Mouse (Mus musculus): ENCODE measurements at regions not wholly inside any gene's neighbourhood (a gene's known extent, or its start where the extent isn't known, plus 50 kb on each side); places are given as distances from the start of the nearest gene placed in this dataset.

GRCm38 (mm10) chr1:42755958-42756357 is 60.4 kb downstream of the Pou3f3 start:
- no peaks in the 10 kb centered on the region for H3K36me3 ChIP-seq (ENCODE audit: control insufficient read depth, insufficient read depth, low read length)
- no peak overlapping the region for H3K27ac ChIP-seq (ENCODE audit: low read depth, low read length)
- H3K4me3 ChIP-seq (ENCODE audit: low read depth, low read length): no peak overlapping the region
- H3K9me3 ChIP-seq (ENCODE audit: control insufficient read depth, low read length): no peaks in the 10 kb centered on the region
- no peaks in the 10 kb centered on the region for H3K27me3 ChIP-seq (ENCODE audit: control insufficient read depth, insufficient read depth, low read length)
- H3K9ac ChIP-seq (ENCODE audit: low read length): no peak overlapping the region
- WGBS: 91% methylated on average over 5 of the region's 5 CpGs
- DNase-seq (ENCODE audit: low spot score): no peak
- H3K4me2 ChIP-seq (ENCODE audit: low read depth, low read length, severe bottlenecking): no peak overlapping the region
- no peak for ATAC-seq (replicated peaks; ENCODE audit: low FRiP score)
- H3K4me1 ChIP-seq (replicated peaks; ENCODE audit: control insufficient read depth, insufficient read depth, low read length): no peaks in the 10 kb centered on the region

GRCm38 (mm10) chr1:42756497-42756896 is 60.9 kb downstream of the Pou3f3 start:
- no peaks in the 10 kb centered on the region for H3K27me3 ChIP-seq (ENCODE audit: control insufficient read depth, insufficient read depth, low read length)
- H3K9ac ChIP-seq (ENCODE audit: low read length): no peak overlapping the region
- no peak overlapping the region for H3K4me2 ChIP-seq (ENCODE audit: low read depth, low read length, severe bottlenecking)
- no peaks in the 10 kb centered on the region for H3K4me1 ChIP-seq (replicated peaks; ENCODE audit: control insufficient read depth, insufficient read depth, low read length)
- ATAC-seq (replicated peaks; ENCODE audit: low FRiP score) (no peak), DNase-seq (ENCODE audit: low spot score) (no peak)
- no peaks in the 10 kb centered on the region for H3K9me3 ChIP-seq (ENCODE audit: control insufficient read depth, low read length)
- no peak overlapping the region for H3K27ac ChIP-seq (ENCODE audit: low read depth, low read length)
- no peaks in the 10 kb centered on the region for H3K36me3 ChIP-seq (ENCODE audit: control insufficient read depth, insufficient read depth, low read length)
- no peak overlapping the region for H3K4me3 ChIP-seq (ENCODE audit: low read depth, low read length)

DNA sequence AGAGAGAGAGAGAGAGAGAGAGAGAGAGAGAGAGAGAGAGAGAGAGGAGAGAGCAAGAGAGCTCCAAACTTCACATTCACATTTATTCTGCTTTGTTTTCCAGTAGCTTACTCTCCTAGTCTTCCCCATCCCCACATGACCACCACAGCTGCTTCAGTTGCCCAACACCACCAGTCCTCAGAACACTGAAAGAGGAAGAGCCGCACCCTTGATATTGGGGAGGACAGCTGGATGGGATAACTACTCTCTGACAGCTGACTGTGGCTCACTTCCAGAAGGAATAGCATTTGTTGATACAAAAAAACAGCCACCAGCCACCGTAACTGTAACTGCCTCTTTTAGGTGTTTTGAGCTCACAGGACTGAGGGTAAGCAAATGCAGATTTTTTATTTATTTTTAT is 67.9 kb downstream of the Pou3f3 start:
- DNase-seq (ENCODE audit: low spot score): no peak
- H3K4me3 ChIP-seq (ENCODE audit: low read depth, low read length): no peak overlapping the region
- H3K4me1 ChIP-seq (replicated peaks; ENCODE audit: control insufficient read depth, insufficient read depth, low read length): no peaks in the 10 kb centered on the region
- no peak overlapping the region for H3K27ac ChIP-seq (ENCODE audit: low read depth, low read length)
- H3K36me3 ChIP-seq (ENCODE audit: control insufficient read depth, insufficient read depth, low read length): no peaks in the 10 kb centered on the region
- no peak overlapping the region for H3K9ac ChIP-seq (ENCODE audit: low read length)
- WGBS: 86% methylated on average over 2 of the region's 2 CpGs
- no peak for ATAC-seq (replicated peaks; ENCODE audit: low FRiP score)
- H3K4me2 ChIP-seq (ENCODE audit: low read depth, low read length, severe bottlenecking): no peak overlapping the region
- H3K27me3 ChIP-seq (ENCODE audit: control insufficient read depth, insufficient read depth, low read length): no peaks in the 10 kb centered on the region
- H3K9me3 ChIP-seq (ENCODE audit: control insufficient read depth, low read length): no peaks in the 10 kb centered on the region

- Histone ChIP-seq H3K4me2 (ENCODE audit: low read depth, low read length, severe bottlenecking) (no peak overlapping the region), H3K36me3 (ENCODE audit: control insufficient read depth, insufficient read depth, low read length) (no peaks in the 10 kb centered on the region), H3K4me1 (replicated peaks; ENCODE audit: control insufficient read depth, insufficient read depth, low read length) (no peaks in the 10 kb centered on the region), H3K27me3 (ENCODE audit: control insufficient read depth, insufficient read depth, low read length) (no peaks in the 10 kb centered on the region), H3K9ac (ENCODE audit: low read length) (no peak overlapping the region), H3K27ac (ENCODE audit: low read depth, low read length) (no peak overlapping the region), H3K4me3 (ENCODE audit: low read depth, low read length) (no peak overlapping the region), H3K9me3 (ENCODE audit: control insufficient read depth, low read length) (no peaks in the 10 kb centered on the region)
- DNase-seq (ENCODE audit: low spot score) (no peak), ATAC-seq (replicated peaks; ENCODE audit: low FRiP score) (no peak)
- WGBS: 22% methylated on average over 2 of the region's 2 CpGs
Measured at GRCm38 (mm10) chr1:42764048-42764447, 68.5 kb downstream of the Pou3f3 start.

- DNase-seq (ENCODE audit: low spot score) (no peak), ATAC-seq (replicated peaks; ENCODE audit: low FRiP score) (no peak)
- H3K36me3 ChIP-seq (ENCODE audit: control insufficient read depth, insufficient read depth, low read length): no peaks in the 10 kb centered on the region
- H3K4me3 ChIP-seq (ENCODE audit: low read depth, low read length): no peak overlapping the region
- no peaks in the 10 kb centered on the region; the same call in 1 of the 2 replicates for H3K4me1 ChIP-seq (replicated peaks; ENCODE audit: control insufficient read depth, insufficient read depth, low read length)
- no peaks in the 10 kb centered on the region for H3K9me3 ChIP-seq (ENCODE audit: control insufficient read depth, low read length)
- H3K27ac ChIP-seq (ENCODE audit: low read depth, low read length): no peak overlapping the region
- no peak overlapping the region for H3K4me2 ChIP-seq (ENCODE audit: low read depth, low read length, severe bottlenecking)
- no peak overlapping the region for H3K9ac ChIP-seq (ENCODE audit: low read length)
- 82% methylated on average over 9 of the region's 9 CpGs for WGBS
- no peaks in the 10 kb centered on the region for H3K27me3 ChIP-seq (ENCODE audit: control insufficient read depth, insufficient read depth, low read length)
Measured at GRCm38 (mm10) chr1:42770085-42770484, 74.5 kb downstream of the Pou3f3 start.

GRCm38 (mm10) chr1:42772000-42772399 is 76.4 kb downstream of the Pou3f3 start:
- Histone ChIP-seq H3K27me3 (ENCODE audit: control insufficient read depth, insufficient read depth, low read length) (no peaks in the 10 kb centered on the region), H3K9ac (ENCODE audit: low read length) (no peak overlapping the region), H3K27ac (ENCODE audit: low read depth, low read length) (no peak overlapping the region), H3K36me3 (ENCODE audit: control insufficient read depth, insufficient read depth, low read length) (no peaks in the 10 kb centered on the region), H3K4me2 (ENCODE audit: low read depth, low read length, severe bottlenecking) (no peak overlapping the region), H3K9me3 (ENCODE audit: control insufficient read depth, low read length) (no peaks in the 10 kb centered on the region), H3K4me3 (ENCODE audit: low read depth, low read length) (no peak overlapping the region), H3K4me1 (replicated peaks; ENCODE audit: control insufficient read depth, insufficient read depth, low read length) (no peaks in the 10 kb centered on the region; the same call in 1 of the 2 replicates)
- no peak for DNase-seq (ENCODE audit: low spot score)
- 69% methylated on average over 6 of the region's 6 CpGs for whole genome bisulfite sequencing
- no peak for ATAC-seq (replicated peaks; ENCODE audit: low FRiP score)

- Histone ChIP-seq H3K27me3 (ENCODE audit: control insufficient read depth, insufficient read depth, low read length) (no peaks in the 10 kb centered on the region), H3K9me3 (ENCODE audit: control insufficient read depth, low read length) (no peaks in the 10 kb centered on the region), H3K36me3 (ENCODE audit: control insufficient read depth, insufficient read depth, low read length) (no peaks in the 10 kb centered on the region), H3K4me3 (ENCODE audit: low read depth, low read length) (no peak overlapping the region), H3K27ac (ENCODE audit: low read depth, low read length) (no peak overlapping the region), H3K4me2 (ENCODE audit: low read depth, low read length, severe bottlenecking) (no peak overlapping the region), H3K4me1 (replicated peaks; ENCODE audit: control insufficient read depth, insufficient read depth, low read length) (no peaks in the 10 kb centered on the region; the same call in 1 of the 2 replicates), H3K9ac (ENCODE audit: low read length) (no peak overlapping the region)
- no peak for DNase-seq (ENCODE audit: low spot score)
- ATAC-seq (replicated peaks; ENCODE audit: low FRiP score): no peak
- WGBS: 74% methylated on average over 20 of the region's 20 CpGs
Measured at GRCm38 (mm10) chr1:42773851-42774464, 77.1 kb upstream of the Mrps9 start.

GRCm38 (mm10) chr1:42774971-42775892 is 75.8 kb upstream of the Mrps9 start:
- Histone ChIP-seq H3K27me3 (ENCODE audit: control insufficient read depth, insufficient read depth, low read length) (no peaks in the 10 kb centered on the region), H3K9me3 (ENCODE audit: control insufficient read depth, low read length) (no peaks in the 10 kb centered on the region), H3K36me3 (ENCODE audit: control insufficient read depth, insufficient read depth, low read length) (no peaks in the 10 kb centered on the region), H3K27ac (ENCODE audit: low read depth, low read length) (no peak overlapping the region), H3K9ac (ENCODE audit: low read length) (no peak overlapping the region), H3K4me1 (replicated peaks; ENCODE audit: control insufficient read depth, insufficient read depth, low read length) (no peaks in the 10 kb centered on the region; the same call in 1 of the 2 replicates), H3K4me3 (ENCODE audit: low read depth, low read length) (no peak overlapping the region), H3K4me2 (ENCODE audit: low read depth, low read length, severe bottlenecking) (no peak overlapping the region)
- DNase-seq (ENCODE audit: low spot score) (no peak), ATAC-seq (replicated peaks; ENCODE audit: low FRiP score) (no peak)
- WGBS: 86% methylated on average over 7 of the region's 7 CpGs

All from forebrain, embryonic 11.5 days (tissue).